Mouse (Mus musculus) forebrain, embryonic 11.5 days (tissue): ENCODE results near the gene Lpp. TPM values are rescaled to one million over a fixed set of nuclear protein-coding genes. Genes with fewer than 3 reads are reported as not detected.

ENCODE experiments used
- ATAC-seq: fragments of 200-750 bp; cut with Nextera tagmentation; replicated peaks from 2 replicates; pipeline ENCODE4 v1.8.0; 2017; ENCODE audit warnings: moderate TSS enrichment; ENCODE audit not compliant: low FRiP score
- DNase-seq: peaks from one replicate; pipeline ENCODE4 v3.0.0-alpha.2; 2017; ENCODE audit warnings: low spot score
- H3K27ac ChIP-seq: fragments of 300-500 bp; sonication (generic); 2 replicates; pipeline ENCODE4 v1.5.1; 2014; ENCODE audit warnings: low read depth, low read length
- H3K27me3 ChIP-seq: fragments of 300-500 bp; sonication (generic); 2 replicates; pipeline ENCODE4 v1.6.1; 2014; ENCODE audit warnings: mild to moderate bottlenecking, low read length, mixed read lengths; ENCODE audit not compliant: control insufficient read depth, insufficient read depth
- H3K36me3 ChIP-seq: fragments of 300-500 bp; sonication (generic); 2 replicates; pipeline ENCODE4 v1.6.1; 2014; ENCODE audit warnings: mild to moderate bottlenecking, low read length, moderate library complexity, mixed read lengths; ENCODE audit not compliant: control insufficient read depth, insufficient read depth
- H3K4me1 ChIP-seq: fragments of 300-500 bp; sonication (generic); replicated peaks from 2 replicates; pipeline ENCODE4 v1.6.1; 2014; ENCODE audit warnings: low read length, mixed read lengths; ENCODE audit not compliant: control insufficient read depth, insufficient read depth
- H3K4me2 ChIP-seq: fragments of 300-500 bp; sonication (generic); 2 replicates; pipeline ENCODE4 v1.6.1; 2014; ENCODE audit warnings: low read depth, mild to moderate bottlenecking, low read length, moderate library complexity, mixed read lengths; ENCODE audit not compliant: severe bottlenecking
- H3K4me3 ChIP-seq: fragments of 300-500 bp; sonication (generic); 2 replicates; pipeline ENCODE4 v1.5.1; 2014; ENCODE audit warnings: low read depth, low read length
- H3K9ac ChIP-seq: fragments of 300-500 bp; sonication (generic); 2 replicates; pipeline ENCODE4 v1.6.1; 2014; ENCODE audit warnings: low read length
- H3K9me3 ChIP-seq: fragments of 300-500 bp; sonication (generic); 2 replicates; pipeline ENCODE4 v1.6.1; 2016; ENCODE audit warnings: low read length, mixed read lengths; ENCODE audit not compliant: control insufficient read depth
- WGBS: fragments of 180-500 bp; shearing (Covaris S2); extraction: QIAGEN DNeasy Blood & Tissue Kit; methylation state at CpG from one replicate; pipeline ENCODE4 v1.1.7; 2014; 5-methylcytosine and 5-hydroxymethylcytosine counted together
- polyA plus RNA-seq: library from polyadenylated mRNA; unstranded; fragments of >200 nt; fragmentation: Nextera tagmentation; extraction: Ambion mirVana; gene quantifications from 2 replicates; pipeline ENCODE4 v1.2.1, GENCODE M21; 2014

The Lpp gene
- polyA plus RNA-seq, 1 experiment from 2014 or later, result 22.1 TPM

DNA sequence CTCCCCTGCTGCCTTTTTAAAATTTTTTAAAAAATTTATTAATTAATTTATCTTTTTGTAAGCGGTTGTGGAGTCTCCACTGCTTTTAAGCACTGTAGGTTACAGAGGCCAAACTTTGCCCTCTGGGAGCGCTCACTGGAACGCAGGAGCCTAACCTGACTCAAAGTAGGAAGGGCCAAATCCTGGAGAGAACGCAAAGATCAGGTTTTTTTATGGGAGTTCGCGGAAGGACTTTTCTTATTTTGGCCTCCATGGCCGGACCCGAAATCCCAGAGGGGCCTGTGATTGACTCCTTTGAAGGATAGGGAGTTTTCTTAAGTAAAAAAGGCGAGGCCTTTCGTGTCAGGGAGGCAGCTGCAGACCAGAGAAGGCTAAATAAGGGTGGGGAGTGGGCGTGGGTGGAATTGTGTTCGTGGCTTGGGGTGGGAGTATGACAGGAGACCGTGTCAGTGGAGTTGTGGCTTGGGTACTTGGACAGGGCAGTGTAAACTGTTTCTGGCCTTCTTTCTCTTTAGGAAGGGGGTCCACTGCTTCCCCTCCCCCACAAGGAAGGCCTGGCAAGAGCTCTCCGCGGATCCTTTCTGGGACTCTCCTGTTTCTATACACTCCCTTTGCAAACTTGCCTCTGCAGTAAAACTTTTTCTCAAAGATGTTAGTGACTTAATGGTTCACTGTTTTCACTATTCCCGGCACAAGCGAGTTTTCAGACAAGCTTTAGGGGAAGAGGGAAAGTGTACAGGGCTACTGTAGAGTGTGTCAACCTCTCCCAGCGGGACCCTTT, 1.1 kb downstream of the Lpp start:
- Histone ChIP-seq H3K9me3 (no peaks in the 10 kb centered on the region), H3K27me3 (no peaks in the 10 kb centered on the region), H3K4me3 (peak overlapping the region; percentile 89), H3K36me3 (no peaks in the 10 kb centered on the region), H3K27ac (no peak overlapping the region; the same call in 1 of the 2 replicates), H3K9ac (peak overlapping the region; percentile 90), H3K4me2 (peak overlapping the region; percentile 75), H3K4me1 (peaks cover 5% of the 10 kb centered on the region; the same call in 1 of the 2 replicates)
- DNase-seq, result peak; percentile 52
- WGBS, result 12% methylated on average over 18 of the region's 18 CpGs
- 0 out of 2 replicates have a peak, but pooled peaks have one; percentile 8 for ATAC-seq

DNA sequence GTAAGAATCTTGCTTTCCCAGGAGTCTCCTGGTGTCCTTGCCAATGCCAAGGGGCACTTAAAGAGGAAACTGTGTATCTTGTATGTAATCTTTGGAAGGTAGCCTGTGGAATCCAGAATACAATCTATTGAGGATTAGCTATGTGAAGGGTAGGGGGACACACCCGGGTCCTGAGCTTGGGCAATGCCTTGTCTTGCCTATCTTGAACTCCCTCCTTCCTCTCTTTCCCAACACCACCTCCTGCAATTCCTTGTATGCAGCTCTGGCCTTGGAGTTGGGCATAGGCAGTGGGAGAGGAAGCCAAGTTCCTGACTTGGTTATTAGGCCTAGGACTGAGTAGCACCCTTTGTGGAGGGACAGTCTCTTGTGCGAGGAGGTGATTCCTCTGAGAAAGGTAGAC, 1.8 kb downstream of the Lpp start:
- Histone ChIP-seq H3K4me2 (0 out of 2 replicates have a peak overlapping the region, but pooled peaks have one; percentile 75), H3K36me3 (no peaks in the 10 kb centered on the region), H3K27me3 (no peaks in the 10 kb centered on the region), H3K9ac (no peak overlapping the region), H3K9me3 (no peaks in the 10 kb centered on the region), H3K4me3 (0 out of 2 replicates have a peak overlapping the region, but pooled peaks have one; percentile 89), H3K27ac (no peak overlapping the region), H3K4me1 (peaks cover 5% of the 10 kb centered on the region; the same call in 1 of the 2 replicates)
- DNase-seq, result no peak
- no peak for ATAC-seq
- 82% methylated on average over 2 of the region's 2 CpGs for WGBS

DNA sequence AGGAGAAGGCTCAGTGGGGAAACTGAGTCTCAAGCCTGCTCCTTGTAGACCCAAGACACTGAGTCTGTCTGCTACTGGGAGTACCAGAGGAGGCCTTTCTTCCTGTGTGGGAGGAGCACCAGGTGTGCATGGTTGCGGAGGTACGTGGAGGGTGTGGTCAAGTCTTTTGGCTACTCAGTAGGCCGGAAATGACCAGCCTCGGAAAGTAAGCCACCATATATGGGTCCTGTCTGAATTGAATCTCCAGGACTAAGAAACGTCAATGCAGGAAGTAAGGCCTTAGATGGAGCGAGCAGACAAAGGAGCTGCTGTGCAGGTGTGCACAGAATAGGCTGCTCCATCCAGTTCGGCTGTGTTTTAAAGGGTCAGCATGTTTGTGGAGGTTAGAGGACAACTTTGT, 3.2 kb downstream of the Lpp start:
- Histone ChIP-seq H3K27ac (no peak overlapping the region), H3K36me3 (no peaks in the 10 kb centered on the region), H3K4me3 (no peak overlapping the region), H3K4me2 (no peak overlapping the region), H3K4me1 (peaks cover 3% of the 10 kb centered on the region; the same call in 1 of the 2 replicates), H3K9me3 (no peaks in the 10 kb centered on the region), H3K9ac (no peak overlapping the region), H3K27me3 (no peaks in the 10 kb centered on the region)
- ATAC-seq (no peak), DNase-seq (no peak)
- WGBS, result 96% methylated on average over 7 of the region's 7 CpGs

DNA sequence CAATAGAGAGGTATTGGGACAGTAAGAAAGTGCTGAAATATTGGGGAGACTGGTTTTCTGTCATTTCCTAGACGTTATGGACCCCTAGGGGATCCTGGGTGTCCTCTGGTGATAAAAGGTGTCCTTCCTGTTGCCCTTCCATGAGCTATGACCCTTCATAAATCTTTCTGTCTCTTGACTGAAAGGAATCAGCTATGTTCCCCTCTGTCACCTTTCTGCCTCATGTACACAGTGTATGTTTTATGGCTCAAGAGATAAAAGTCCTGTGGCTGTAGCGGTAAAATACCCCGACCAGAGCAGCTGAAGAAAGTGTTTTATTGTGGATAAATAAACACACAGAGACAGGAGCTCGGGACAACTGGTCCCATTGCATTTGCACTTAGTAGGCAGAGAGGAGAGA, 5.2 kb downstream of the Lpp start:
- H3K27me3 ChIP-seq, result no peaks in the 10 kb centered on the region
- ATAC-seq (no peak), DNase-seq (no peak)
- H3K4me2 ChIP-seq, result no peak overlapping the region
- H3K4me3 ChIP-seq, result no peak overlapping the region
- no peak overlapping the region for H3K9ac ChIP-seq
- no peak overlapping the region for H3K27ac ChIP-seq
- 78% methylated on average over 4 of the region's 4 CpGs for WGBS
- peaks cover 3% of the 10 kb centered on the region; the same call in 1 of the 2 replicates for H3K4me1 ChIP-seq
- H3K9me3 ChIP-seq, result no peaks in the 10 kb centered on the region
- H3K36me3 ChIP-seq, result no peaks in the 10 kb centered on the region

DNA sequence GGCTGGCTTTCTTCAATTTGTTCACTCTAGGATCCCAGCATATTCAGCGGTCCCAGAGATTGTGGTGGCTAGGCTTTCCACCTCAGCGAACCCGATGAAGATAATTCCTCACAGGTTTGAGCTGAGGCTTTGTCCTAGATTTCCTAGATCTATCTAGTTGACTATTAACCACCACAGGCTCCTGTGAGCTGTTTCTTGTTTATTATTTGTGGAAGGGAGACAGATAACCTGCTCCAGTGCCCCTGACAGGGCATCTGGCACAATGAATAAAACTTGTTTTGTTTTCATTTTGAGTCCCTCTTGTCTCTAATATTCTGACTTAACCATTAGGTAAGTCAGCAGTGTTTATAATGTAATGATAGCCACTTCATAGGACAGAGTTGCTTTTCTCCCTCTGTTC, 5.6 kb downstream of the Lpp start:
- Histone ChIP-seq H3K4me2 (no peak overlapping the region), H3K4me1 (peaks cover 3% of the 10 kb centered on the region; the same call in 1 of the 2 replicates), H3K27me3 (no peaks in the 10 kb centered on the region), H3K27ac (no peak overlapping the region), H3K9ac (no peak overlapping the region), H3K36me3 (no peaks in the 10 kb centered on the region), H3K4me3 (no peak overlapping the region), H3K9me3 (no peaks in the 10 kb centered on the region)
- WGBS, result 94% methylated on average over 3 of the region's 3 CpGs
- ATAC-seq, result no peak
- DNase-seq, result no peak

DNA sequence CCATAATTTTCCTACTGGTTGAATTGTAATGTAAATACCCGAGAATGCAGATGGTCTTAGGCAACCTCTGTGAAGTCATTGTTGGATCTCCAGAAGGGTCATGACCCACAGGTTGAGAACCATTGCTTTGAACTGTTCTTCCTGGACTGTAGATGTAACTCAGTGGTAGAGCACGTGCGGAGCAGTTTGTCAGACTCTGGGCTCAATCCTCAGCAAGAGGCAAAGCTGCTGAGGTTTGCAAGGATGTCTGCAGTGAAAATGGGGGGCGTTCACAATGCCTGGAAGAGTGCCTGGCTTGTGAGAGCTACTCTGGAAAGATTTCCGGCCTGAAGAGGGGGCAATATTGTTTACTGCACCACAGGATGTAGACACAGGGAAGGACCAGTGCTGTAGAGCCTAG, 6.2 kb downstream of the Lpp start:
- no peaks in the 10 kb centered on the region for H3K36me3 ChIP-seq
- no peaks in the 10 kb centered on the region for H3K9me3 ChIP-seq
- H3K27ac ChIP-seq, result no peak overlapping the region
- H3K4me1 ChIP-seq, result peaks cover under 1% of the 10 kb centered on the region; the same call in 1 of the 2 replicates
- WGBS, result 74% methylated on average over 5 of the region's 5 CpGs
- no peak overlapping the region for H3K9ac ChIP-seq
- DNase-seq (no peak), ATAC-seq (no peak)
- H3K27me3 ChIP-seq, result no peaks in the 10 kb centered on the region
- no peak overlapping the region for H3K4me3 ChIP-seq
- no peak overlapping the region for H3K4me2 ChIP-seq

DNA sequence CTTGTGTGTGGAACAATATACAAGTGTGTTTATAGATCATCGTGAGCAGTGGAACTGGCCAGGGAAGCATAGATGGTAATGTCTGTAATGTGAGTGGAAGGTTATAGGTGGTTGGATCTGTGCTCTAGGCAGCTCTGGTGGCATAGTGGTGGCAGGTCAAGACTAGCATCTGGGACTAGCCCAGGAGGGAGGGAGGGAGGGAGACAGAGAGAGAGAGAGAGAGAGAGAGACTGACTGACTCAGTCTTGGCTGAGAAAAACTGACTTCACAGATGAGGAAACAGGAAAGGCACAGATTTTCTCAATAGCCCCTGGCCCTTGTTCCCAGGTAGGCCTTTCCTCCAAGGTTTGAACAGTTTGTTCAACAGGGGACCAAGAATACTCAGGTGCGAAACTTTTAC, 7.5 kb downstream of the Lpp start:
- ATAC-seq (no peak), DNase-seq (no peak)
- Histone ChIP-seq H3K9ac (no peak overlapping the region), H3K27ac (no peak overlapping the region), H3K4me3 (no peak overlapping the region), H3K9me3 (no peaks in the 10 kb centered on the region), H3K4me1 (no peaks in the 10 kb centered on the region), H3K27me3 (no peaks in the 10 kb centered on the region), H3K4me2 (no peak overlapping the region), H3K36me3 (no peaks in the 10 kb centered on the region)
- 92% methylated on average over 2 of the region's 2 CpGs for WGBS

DNA sequence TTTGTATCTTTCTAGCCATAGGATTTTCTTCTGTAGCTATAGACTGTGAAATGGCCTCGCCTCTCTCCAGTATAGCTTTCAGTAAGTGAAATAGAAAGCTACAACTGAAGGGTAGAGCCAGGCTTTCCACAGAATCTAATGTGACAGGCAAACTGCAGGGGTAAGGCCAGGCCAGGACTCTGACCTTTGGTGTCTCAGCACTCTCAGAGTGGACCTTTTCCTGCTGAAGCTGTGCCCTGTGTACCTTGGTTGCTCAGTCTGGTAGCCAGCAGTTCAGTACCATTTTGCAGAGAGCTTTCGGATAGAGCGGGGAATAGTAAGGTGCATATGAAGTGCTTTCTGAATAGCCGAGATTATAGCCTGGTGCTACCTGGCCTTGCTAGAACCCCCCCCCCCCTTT, 9.5 kb downstream of the Lpp start:
- 95% methylated on average over 4 of the region's 4 CpGs for WGBS
- no peak for ATAC-seq

More for the DNA sequence above, 9.5 kb downstream of the Lpp start:
- peaks cover 4% of the 10 kb centered on the region; the same call in 1 of the 2 replicates for H3K9me3 ChIP-seq
- H3K4me3 ChIP-seq, result no peak overlapping the region
- H3K27me3 ChIP-seq, result no peaks in the 10 kb centered on the region
- DNase-seq, result no peak
- no peak overlapping the region for H3K4me2 ChIP-seq
- no peaks in the 10 kb centered on the region for H3K36me3 ChIP-seq
- H3K9ac ChIP-seq, result no peak overlapping the region
- H3K4me1 ChIP-seq, result no peaks in the 10 kb centered on the region
- no peak overlapping the region for H3K27ac ChIP-seq
